Mouse (Mus musculus): ENCODE results near the gene Eomes. TPM values are rescaled to one million over a fixed set of nuclear protein-coding genes. Genes with fewer than 3 reads are reported as not detected.

Gene Eomes
- polyA plus RNA-seq, 1 experiment = 0.85 TPM

DNA sequence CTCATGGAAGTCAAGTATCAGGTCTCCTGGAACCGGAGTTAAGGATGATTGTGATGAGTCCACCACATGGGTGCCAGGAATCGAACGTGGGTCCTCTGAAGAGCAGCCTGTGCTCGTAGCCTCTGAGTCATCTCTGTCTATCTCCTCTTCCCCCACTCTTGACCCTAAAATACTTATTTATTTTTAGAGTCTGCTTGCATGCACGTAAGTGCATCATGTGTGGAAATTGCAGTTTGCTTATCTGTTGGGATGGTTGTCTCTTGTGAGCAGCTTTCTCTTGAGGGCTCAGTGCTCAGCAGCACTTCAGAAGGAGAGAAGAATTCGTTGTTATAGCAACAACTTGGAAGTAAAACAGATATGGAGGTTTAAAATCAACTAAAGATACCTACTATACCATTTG lies 37.5 kb downstream of the Eomes start:
- Histone ChIP-seq H3K27ac (ENCODE audit: control insufficient read depth, insufficient read depth, low read depth, low read length, poor library complexity) (no peak overlapping the region), H3K4me1 (ENCODE audit: control insufficient read depth, insufficient read depth, low read length) (no peaks in the 10 kb centered on the region; the same call in 1 of the 2 replicates), H3K4me3 (replicated peaks; ENCODE audit: control insufficient read depth, low read depth, low read length) (no peak overlapping the region)
- WGBS = 80% methylated on average over 6 of the region's 6 CpGs
- TF ChIP-seq CTCF (IDR thresholded peaks at IDR 0.05; ENCODE audit: control insufficient read depth, insufficient read depth, low read length) (no peak), POLR2A (IDR thresholded peaks at IDR 0.05; ENCODE audit: borderline replicate concordance, control insufficient read depth, low read depth, low read length) (no peak)

DNA sequence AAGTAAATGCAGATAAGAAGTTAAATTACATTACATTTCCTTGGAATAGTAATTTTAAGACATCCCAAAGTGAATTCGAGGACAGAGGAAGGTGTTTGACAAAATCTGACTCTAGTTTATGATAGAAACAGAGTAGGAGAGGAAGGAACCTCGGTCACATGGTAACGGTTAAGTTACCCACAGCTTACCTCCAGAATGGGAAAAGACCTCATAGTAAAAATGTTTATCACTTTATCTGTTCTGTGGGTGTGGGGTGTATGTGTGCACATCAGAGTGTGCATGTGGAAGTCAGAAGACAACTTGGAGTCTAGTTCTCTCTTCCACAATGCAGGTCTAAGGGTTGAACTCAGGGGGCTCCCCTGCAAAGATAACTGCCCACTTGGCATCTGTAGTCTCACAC lies 38.1 kb downstream of the Eomes start:
- Histone ChIP-seq H3K4me1 (ENCODE audit: control insufficient read depth, insufficient read depth, low read length) (no peaks in the 10 kb centered on the region; the same call in 1 of the 2 replicates), H3K4me3 (replicated peaks; ENCODE audit: control insufficient read depth, low read depth, low read length) (no peak overlapping the region), H3K27ac (ENCODE audit: control insufficient read depth, insufficient read depth, low read depth, low read length, poor library complexity) (no peak overlapping the region)
- no peak for TF ChIP-seq POLR2A (IDR thresholded peaks at IDR 0.05; ENCODE audit: borderline replicate concordance, control insufficient read depth, low read depth, low read length)
- no peak for TF ChIP-seq CTCF (IDR thresholded peaks at IDR 0.05; ENCODE audit: control insufficient read depth, insufficient read depth, low read length)
- 29% methylated on average over 3 of the region's 3 CpGs for WGBS

DNA sequence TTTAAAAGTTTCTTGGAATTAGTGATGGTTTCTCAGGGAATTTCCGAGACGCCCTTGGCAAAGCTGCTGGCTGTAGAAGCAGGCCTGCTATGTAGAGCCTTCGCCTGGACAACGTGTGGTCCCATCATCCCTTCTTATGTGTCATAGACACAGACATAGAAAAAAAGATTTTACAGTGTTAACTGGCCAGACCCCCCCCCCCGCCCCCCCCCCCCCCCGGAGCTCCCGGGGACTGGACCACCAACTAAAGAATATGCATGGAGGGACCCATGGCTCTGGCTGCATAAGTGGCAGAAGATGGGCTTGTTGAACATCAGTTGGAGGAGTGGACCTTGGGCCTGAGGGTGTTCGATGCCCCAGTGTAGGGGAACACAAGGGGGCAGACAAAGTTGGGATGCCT lies 39.6 kb downstream of the Eomes start:
- H3K4me1 ChIP-seq (ENCODE audit: control insufficient read depth, insufficient read depth, low read length) = no peaks in the 10 kb centered on the region; the same call in 1 of the 2 replicates
- H3K4me3 ChIP-seq (replicated peaks; ENCODE audit: control insufficient read depth, low read depth, low read length) = no peak overlapping the region
- TF ChIP-seq POLR2A (IDR thresholded peaks at IDR 0.05; ENCODE audit: borderline replicate concordance, control insufficient read depth, low read depth, low read length) (no peak), CTCF (IDR thresholded peaks at IDR 0.05; ENCODE audit: control insufficient read depth, insufficient read depth, low read length) (no peak)
- WGBS = 86% methylated on average over 7 of the region's 8 CpGs
- no peak overlapping the region for H3K27ac ChIP-seq (ENCODE audit: control insufficient read depth, insufficient read depth, low read depth, low read length, poor library complexity)

DNA sequence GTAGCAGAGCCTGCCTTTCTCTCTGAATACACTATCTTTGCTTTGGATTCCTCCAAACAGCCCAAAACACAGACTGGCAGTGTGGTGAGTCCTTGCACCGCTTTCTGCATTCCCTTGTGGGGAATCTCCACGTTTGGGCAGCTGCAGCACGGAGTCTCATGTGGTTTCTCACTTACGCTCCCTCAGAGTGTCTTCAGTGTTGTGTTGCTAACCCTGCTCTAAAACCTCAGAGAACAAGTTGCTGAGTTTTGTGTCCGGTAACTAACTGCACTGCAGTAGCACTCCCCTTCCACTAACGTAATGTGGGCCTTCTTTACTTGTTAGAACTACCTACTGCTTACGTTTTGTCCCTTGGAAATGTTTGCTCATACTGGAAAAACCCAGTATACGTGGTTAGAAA lies 41.1 kb downstream of the Eomes start:
- Histone ChIP-seq H3K4me3 (replicated peaks; ENCODE audit: control insufficient read depth, low read depth, low read length) (no peak overlapping the region), H3K27ac (ENCODE audit: control insufficient read depth, insufficient read depth, low read depth, low read length, poor library complexity) (no peak overlapping the region), H3K4me1 (ENCODE audit: control insufficient read depth, insufficient read depth, low read length) (no peaks in the 10 kb centered on the region; the same call in 1 of the 2 replicates)
- no peak for TF ChIP-seq POLR2A (IDR thresholded peaks at IDR 0.05; ENCODE audit: borderline replicate concordance, control insufficient read depth, low read depth, low read length)
- no peak for TF ChIP-seq CTCF (IDR thresholded peaks at IDR 0.05; ENCODE audit: control insufficient read depth, insufficient read depth, low read length)
- 80% methylated on average over 8 of the region's 8 CpGs for WGBS

DNA sequence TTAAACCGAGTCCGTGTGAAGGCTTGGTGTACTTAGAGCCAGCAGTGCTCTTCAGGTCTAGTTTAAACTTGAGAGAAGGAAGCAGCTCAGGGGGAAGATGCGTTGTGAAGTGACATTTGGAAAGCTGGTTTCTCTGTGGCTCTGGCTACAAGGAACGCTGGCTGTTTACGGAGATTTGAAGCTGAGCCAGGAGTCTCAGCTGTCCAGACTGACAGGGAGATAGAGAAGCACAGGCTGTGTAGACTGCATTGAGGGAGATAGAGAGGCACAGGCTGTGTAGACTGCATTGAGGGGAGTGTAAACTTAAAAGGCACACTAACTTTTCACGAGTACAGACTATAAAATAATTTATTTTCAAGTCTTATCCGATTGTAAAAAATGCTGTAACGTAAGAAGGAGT lies 42.0 kb downstream of the Eomes start:
- Histone ChIP-seq H3K4me3 (replicated peaks; ENCODE audit: control insufficient read depth, low read depth, low read length) (no peak overlapping the region), H3K27ac (ENCODE audit: control insufficient read depth, insufficient read depth, low read depth, low read length, poor library complexity) (no peak overlapping the region), H3K4me1 (ENCODE audit: control insufficient read depth, insufficient read depth, low read length) (no peaks in the 10 kb centered on the region)
- TF ChIP-seq POLR2A (IDR thresholded peaks at IDR 0.05; ENCODE audit: borderline replicate concordance, control insufficient read depth, low read depth, low read length) = no peak
- TF ChIP-seq CTCF (IDR thresholded peaks at IDR 0.05; ENCODE audit: control insufficient read depth, insufficient read depth, low read length) = no peak
- 77% methylated on average over 8 of the region's 8 CpGs for WGBS

DNA sequence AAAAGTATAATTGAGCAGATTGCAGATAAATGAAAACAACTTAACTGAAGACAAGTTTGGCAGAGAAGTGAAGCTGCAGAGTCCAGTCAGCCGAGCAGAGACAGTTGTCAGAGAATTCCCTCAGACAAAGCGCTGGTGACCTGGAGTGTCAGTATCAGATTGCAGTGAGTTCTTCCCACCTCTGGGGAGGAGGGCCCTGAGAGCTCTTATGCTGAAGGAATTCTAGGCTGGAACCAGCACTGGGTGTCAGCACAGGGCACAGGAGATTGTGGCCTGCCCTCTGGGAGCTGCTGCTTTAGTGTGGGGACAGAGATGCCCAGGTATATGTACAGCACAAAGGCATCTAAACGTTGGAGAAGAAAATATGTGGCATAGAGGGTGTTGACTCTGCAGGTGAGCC lies 42.8 kb downstream of the Eomes start:
- Histone ChIP-seq H3K4me3 (replicated peaks; ENCODE audit: control insufficient read depth, low read depth, low read length) (no peak overlapping the region), H3K27ac (ENCODE audit: control insufficient read depth, insufficient read depth, low read depth, low read length, poor library complexity) (no peak overlapping the region), H3K4me1 (ENCODE audit: control insufficient read depth, insufficient read depth, low read length) (no peaks in the 10 kb centered on the region)
- no peak for TF ChIP-seq CTCF (IDR thresholded peaks at IDR 0.05; ENCODE audit: control insufficient read depth, insufficient read depth, low read length)
- no peak for TF ChIP-seq POLR2A (IDR thresholded peaks at IDR 0.05; ENCODE audit: borderline replicate concordance, control insufficient read depth, low read depth, low read length)
- WGBS = 74% methylated on average over 3 of the region's 3 CpGs

DNA sequence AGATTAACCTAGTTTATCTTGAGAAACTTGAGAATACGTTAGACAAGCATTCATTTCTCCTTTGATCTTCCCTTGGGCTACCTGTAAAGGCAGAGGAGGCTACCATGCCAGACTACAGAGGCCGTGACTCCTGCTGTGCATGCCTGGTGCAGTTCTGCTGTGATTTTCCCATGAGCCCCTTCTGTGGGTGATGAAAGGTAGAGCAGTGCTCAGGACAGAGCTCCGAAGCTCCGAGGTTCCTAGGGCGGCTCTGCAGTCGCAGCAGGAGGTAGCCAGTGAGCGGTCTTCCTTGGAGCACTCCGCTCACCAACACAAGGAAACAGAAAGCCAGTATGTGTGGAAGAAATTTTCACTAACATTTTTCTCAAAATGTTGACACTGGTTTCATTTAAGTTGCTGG lies 43.6 kb downstream of the Eomes start:
- no peak for TF ChIP-seq POLR2A (IDR thresholded peaks at IDR 0.05; ENCODE audit: borderline replicate concordance, control insufficient read depth, low read depth, low read length)
- TF ChIP-seq CTCF (IDR thresholded peaks at IDR 0.05; ENCODE audit: control insufficient read depth, insufficient read depth, low read length) = no peak
- Histone ChIP-seq H3K27ac (ENCODE audit: control insufficient read depth, insufficient read depth, low read depth, low read length, poor library complexity) (no peak overlapping the region), H3K4me1 (ENCODE audit: control insufficient read depth, insufficient read depth, low read length) (no peaks in the 10 kb centered on the region), H3K4me3 (replicated peaks; ENCODE audit: control insufficient read depth, low read depth, low read length) (no peak overlapping the region)
- WGBS = 91% methylated on average over 8 of the region's 8 CpGs

DNA sequence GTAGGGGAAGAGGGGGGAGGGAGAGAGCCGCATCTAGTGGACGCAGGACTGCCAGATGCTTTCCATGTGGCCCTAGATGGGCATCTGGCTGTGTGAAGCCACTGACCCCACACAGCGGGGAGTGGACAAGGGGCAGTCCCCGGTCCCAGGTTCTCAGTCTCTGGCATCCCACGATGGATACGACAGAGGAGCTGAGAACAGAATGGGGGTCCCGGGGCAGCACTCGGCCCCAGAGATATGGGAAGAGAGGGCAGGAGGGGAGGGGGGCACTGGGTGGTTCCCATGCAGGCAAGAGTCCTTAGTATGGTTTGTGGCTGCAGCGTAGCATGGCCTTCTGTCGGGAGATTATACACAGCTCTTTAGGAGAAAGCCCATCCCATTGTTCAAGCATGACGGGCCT lies 45.7 kb downstream of the Eomes start:
- H3K4me3 ChIP-seq (replicated peaks; ENCODE audit: control insufficient read depth, low read depth, low read length) = no peak overlapping the region
- 90% methylated on average over 11 of the region's 11 CpGs for WGBS
- TF ChIP-seq POLR2A (IDR thresholded peaks at IDR 0.05; ENCODE audit: borderline replicate concordance, control insufficient read depth, low read depth, low read length) (no peak), CTCF (IDR thresholded peaks at IDR 0.05; ENCODE audit: control insufficient read depth, insufficient read depth, low read length) (no peak)
- H3K4me1 ChIP-seq (ENCODE audit: control insufficient read depth, insufficient read depth, low read length) = no peaks in the 10 kb centered on the region
- H3K27ac ChIP-seq (ENCODE audit: control insufficient read depth, insufficient read depth, low read depth, low read length, poor library complexity) = no peak overlapping the region

DNA sequence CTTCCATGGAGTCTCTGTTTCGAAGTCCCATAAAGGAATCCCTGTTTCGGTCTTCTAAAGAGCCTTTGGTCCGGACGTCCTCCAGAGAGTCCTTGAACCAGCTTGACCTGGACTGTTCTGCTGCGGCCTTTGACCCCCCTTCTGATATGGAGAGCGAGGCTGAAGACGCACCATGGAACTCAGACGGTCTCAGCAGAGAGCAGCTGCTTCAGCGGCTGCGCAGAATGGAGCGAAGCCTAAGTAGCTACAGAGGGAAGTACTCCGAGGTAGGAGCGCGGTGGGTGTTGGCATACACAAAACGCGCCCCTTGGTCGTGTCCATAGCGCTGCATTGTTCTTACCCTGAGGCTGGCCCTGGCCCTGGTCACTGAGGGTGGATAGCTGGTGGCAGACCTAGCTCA lies 49.0 kb downstream of the Eomes start:
- Histone ChIP-seq H3K4me1 (ENCODE audit: control insufficient read depth, insufficient read depth, low read length) (no peaks in the 10 kb centered on the region), H3K27ac (ENCODE audit: control insufficient read depth, insufficient read depth, low read depth, low read length, poor library complexity) (no peak overlapping the region), H3K4me3 (replicated peaks; ENCODE audit: control insufficient read depth, low read depth, low read length) (no peak overlapping the region)
- TF ChIP-seq CTCF (IDR thresholded peaks at IDR 0.05; ENCODE audit: control insufficient read depth, insufficient read depth, low read length) (no peak), POLR2A (IDR thresholded peaks at IDR 0.05; ENCODE audit: borderline replicate concordance, control insufficient read depth, low read depth, low read length) (no peak)
- 95% methylated on average over 18 of the region's 18 CpGs for WGBS

Data from bone marrow, adult 2 months (tissue).